Mouse (Mus musculus): ENCODE results near the gene Utp18.

DNA sequence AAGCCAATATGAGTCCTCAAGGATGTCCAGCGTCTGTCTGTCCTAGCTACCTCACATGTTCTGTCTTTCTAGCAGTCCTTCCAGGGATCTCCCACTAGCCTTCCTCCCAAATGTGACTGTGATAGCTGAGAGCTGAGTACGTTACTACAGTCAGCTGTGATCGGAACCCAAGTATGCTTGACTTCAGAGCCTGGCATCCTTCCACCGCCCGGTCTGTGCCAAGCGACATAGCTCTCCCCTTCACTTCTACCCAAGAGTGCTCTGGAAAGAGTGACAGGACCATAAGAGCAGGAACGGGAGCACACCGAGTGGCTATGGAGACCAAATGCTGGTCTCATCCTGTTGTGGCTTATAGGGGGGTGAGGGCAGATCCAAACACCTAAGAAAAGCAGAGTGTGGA, 55.6 kb downstream of the Utp18 start:
- no peak for TF ChIP-seq TAL1 (IDR thresholded peaks at IDR 0.05; ENCODE audit: low read length)
- no peak for TF ChIP-seq CTCF (IDR thresholded peaks at IDR 0.05 in 2 of 3, conservative IDR thresholded peaks at IDR 0.05 in 1 of 3; ENCODE audit: control insufficient read depth in 1 of 3, insufficient read depth in 1 of 3, low read depth in 2 of 3, low read length in 3 of 3, poor library complexity in 1 of 3, severe bottlenecking in 1 of 3)
- TF ChIP-seq UBTF (IDR thresholded peaks at IDR 0.05; ENCODE audit: borderline replicate concordance, insufficient read depth, low read depth, low read length): no peak
- no peak for TF ChIP-seq EP300 (IDR thresholded peaks at IDR 0.05; ENCODE audit: low read depth in 1 of 2, low read length in 2 of 2)
- no peak for TF ChIP-seq NELFE (IDR thresholded peaks at IDR 0.05; ENCODE audit: low read depth, low read length)
- no peak for TF ChIP-seq ZNF384 (IDR thresholded peaks at IDR 0.05; ENCODE audit: low read depth, low read length)
- no peak for TF ChIP-seq TCF12 (IDR thresholded peaks at IDR 0.05; ENCODE audit: low read depth, low read length)
- no peak for TF ChIP-seq RCOR1 (IDR thresholded peaks at IDR 0.05; ENCODE audit: low read depth, low read length)
- no peak for TF ChIP-seq BHLHE40 (IDR thresholded peaks at IDR 0.05; ENCODE audit: borderline replicate concordance, low read depth, low read length)
- TF ChIP-seq MAZ (IDR thresholded peaks at IDR 0.05; ENCODE audit: low read depth, low read length): no peak
- no peak for TF ChIP-seq POLR2A (IDR thresholded peaks at IDR 0.05; ENCODE audit: control insufficient read depth in 1 of 2, insufficient read depth in 1 of 2, low read depth in 1 of 2, low read length in 2 of 2, poor library complexity in 1 of 2)
- no peak for TF ChIP-seq ZC3H11A (IDR thresholded peaks at IDR 0.05; ENCODE audit: low read depth, low read length)
